Mouse (Mus musculus) neural tube, postnatal 0 days (tissue): ENCODE measurements around the gene Troap. TPM values are rescaled to one million over a fixed set of nuclear protein-coding genes. Genes with fewer than 3 reads are reported as not detected.

Experiments
- microRNA-seq: library from miRNA; unstranded; fragments of <30 nt; microRNA quantifications from one replicate; pipeline ENCODE4, GENCODE M21; 2016
- polyA plus RNA-seq: library from polyadenylated mRNA; unstranded; fragments of >200 nt; fragmentation: Nextera tagmentation; extraction: Ambion mirVana; gene quantifications from 2 replicates; pipeline ENCODE4 v1.2.1, GENCODE M21; 2015

Gene Troap
- polyA plus RNA-seq = 3.1 TPM in 2 replicates

DNA sequence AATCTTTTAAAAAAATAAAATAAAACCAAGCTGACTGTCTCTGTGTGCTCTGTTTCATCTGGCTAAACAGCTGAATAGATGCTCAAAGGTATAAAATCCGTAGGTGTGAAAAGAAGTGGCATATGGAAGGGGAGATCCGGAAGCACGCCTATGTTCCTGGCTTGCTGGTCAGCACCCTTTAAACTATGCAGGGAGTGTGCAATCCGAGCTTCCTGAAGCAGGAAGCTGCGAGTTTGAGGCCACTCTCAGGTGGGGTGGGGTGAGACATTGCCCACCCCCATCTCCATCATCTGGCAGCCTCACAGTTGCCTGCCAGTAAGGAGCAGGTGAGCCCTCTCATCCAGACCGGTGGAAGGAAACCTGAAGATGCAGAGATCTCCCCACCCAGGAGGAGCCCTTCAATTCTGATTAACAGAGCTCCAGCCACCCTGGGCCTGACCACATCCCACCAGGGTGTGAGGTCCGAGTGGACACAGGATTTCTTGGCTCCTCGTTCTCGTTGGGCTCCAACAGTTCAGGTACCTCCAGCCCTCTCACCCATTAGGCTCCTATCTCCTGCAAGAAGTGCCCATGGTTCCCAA, at the start of gene Troap:
Gene Troap (plus strand): TSS at position 557 of the 581 bp plus-strand sequence.

DNA sequence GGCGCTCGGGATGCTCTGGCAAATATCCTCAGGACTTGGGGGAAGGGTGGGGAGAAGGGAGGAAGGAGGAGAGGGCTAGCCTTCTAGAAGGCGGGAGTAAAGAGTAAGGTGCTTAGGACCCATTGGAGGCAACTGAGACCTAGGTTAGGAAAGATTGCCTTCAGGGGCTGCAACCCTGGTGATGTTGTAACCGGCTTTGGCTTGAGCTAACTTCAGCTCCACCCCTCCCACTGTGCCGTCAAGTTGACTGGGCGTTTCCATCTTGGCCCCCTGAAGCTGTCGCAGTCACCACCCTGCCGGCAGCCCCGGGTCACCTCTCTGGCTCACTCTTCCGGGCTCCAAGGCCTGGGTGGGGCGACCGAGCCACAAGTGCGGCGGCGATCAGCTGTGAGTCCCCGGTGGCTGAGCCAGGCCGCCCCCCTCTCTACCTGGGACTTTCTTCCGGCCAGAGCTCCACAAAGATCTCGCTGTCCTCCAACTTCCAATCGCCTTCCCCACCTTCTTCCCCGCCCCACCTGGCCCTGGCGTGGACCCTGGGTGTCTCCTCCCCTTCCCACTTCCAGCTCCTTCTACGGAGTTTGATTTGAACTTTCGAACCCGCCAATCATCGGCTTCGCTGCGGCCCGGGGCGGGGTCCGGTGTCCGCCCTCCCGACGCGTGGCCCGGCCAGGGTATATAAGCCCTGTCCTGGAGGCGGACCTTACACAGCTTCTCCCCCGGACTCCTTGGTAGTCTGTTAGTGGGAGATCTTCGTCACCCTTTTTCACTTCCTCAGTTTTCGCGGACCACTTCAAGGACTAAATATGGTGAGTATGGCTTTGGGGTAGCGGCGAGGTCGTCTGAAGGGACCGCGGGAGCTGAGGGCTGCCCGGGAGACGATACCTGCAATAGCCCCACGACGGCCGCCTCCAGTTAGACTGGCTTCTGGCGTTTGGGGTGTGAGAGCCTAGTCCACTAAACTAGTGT, 44.5 kb upstream of the Troap start, which contains the start of gene Tuba1c:
Gene Tuba1c (plus strand): TSS at position 273 of the 966 bp plus-strand sequence.

DNA sequence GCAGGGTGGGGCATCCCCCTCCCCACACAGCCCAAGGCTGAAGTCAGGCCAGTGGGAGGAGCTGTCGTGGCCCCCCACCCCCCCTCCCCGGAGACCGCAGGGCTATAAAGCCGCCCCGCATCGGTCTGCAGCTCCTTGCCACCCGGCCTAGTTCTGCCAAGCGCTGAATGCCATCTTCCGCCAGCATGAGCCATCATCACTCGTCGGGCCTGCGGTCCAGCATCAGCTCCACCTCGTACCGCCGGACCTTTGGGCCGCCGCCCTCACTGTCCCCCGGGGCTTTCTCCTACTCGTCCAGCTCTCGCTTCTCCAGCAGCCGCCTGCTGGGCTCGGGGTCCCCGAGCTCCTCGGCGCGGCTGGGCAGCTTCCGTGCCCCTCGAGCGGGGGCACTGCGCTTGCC, 19.3 kb upstream of the Troap start, which contains the start of gene Prph:
Gene Prph (plus strand): TSS at position 135 of the 400 bp plus-strand sequence.

DNA sequence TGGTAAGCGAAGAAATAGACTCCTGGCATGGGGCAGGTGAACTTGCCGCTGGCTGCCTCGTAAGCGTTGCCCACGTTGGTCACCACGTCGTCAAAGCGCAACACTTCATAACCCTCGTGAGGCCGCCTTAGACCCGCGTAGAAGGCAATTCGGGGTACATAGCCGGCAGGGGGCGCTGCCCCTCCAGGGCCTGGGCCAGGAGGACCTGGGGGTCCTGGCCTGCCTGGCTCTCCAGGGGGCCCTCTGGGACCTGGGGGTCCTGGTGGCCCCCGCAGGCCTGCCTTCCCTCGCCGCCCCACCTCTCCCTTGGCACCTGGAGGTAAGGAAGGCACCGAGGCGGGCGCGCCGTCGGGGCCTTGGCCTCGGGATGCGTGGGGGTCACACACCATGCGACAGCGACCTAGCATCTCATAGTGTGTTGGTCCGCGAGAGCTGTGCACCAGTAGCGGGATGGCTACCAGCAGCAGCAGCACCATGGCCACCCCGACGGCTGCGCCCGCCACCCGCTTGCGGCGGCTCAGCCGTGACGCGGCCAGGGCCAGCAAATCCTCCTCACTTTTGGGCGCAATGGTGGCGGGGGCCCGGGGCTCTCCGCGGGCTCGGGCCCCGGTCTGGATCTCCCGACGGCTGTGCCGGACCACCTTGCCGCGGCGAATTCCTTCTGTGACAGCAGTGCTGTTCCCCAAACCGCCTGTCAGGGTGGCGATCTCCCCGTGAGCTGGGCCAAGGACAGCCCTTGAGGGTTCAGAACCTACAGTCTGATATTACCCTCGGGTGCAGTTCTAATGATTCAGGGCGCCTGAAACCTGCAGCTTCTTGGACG, 13.1 kb downstream of the Troap start, which contains the start of gene C1ql4:
Gene C1ql4 (minus strand): TSS at position 565 of the 823 bp plus-strand sequence.

DNA sequence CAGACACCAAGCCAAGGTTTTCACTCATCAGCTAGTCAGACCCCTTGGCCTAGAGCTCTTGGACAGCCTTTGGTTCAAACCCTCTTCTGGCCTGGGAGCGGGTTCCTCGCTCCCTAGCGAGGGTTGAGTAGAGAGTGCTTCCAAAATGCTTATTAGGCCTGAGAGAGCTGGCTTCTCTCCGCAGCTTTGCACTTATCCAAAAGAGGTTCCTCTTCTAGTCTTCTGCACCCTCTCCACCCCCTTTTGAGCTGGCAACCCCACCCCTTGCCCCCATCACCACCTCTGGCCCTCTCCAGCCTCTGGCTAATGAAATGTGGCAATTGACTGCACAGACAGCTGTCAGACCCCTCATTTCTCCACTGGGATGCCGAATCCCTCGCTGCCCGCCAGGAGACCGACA, 18.5 kb downstream of the Troap start, which contains the start of gene Dnajc22:
Gene Dnajc22 (plus strand): TSS at position 301 of the 400 bp plus-strand sequence.

GRCm38 (mm10) chr15:99125711-99126080, 51.3 kb downstream of the Troap start, which contains the start of gene Spats2:
TSS of gene Spats2 (plus strand) at chr15:99125916.

Small RNA genes within 50 kb of the gene (microRNA-seq; reads per million reads assigned to microRNA genes)
- not detected for gene Mir6960

Other genes with a start within 250 kb of the Troap start
- 52.9 and 53.3 TPM in 2 replicates for gene Prkag1, start 243.1 kb upstream of the Troap start, polyA plus RNA-seq
- gene Kmt2d, start 203.4 kb upstream of the Troap start, polyA plus RNA-seq = 7.9 and 9.2 TPM in 2 replicates
- 24.1 and 27.3 TPM in 2 replicates for gene Rhebl1, start 180.0 kb upstream of the Troap start, polyA plus RNA-seq
- 7.4 and 9.6 TPM in 2 replicates for gene Dhh, start 176.0 kb upstream of the Troap start, polyA plus RNA-seq
- gene Lmbr1l, start 156.3 kb upstream of the Troap start, polyA plus RNA-seq = 12.3 and 15.5 TPM in 2 replicates
- 1,597 and 1,748 TPM in 2 replicates for gene Tuba1b, start 140.0 kb upstream of the Troap start, polyA plus RNA-seq
- not detected in 2 replicates for gene Gm49450, start 121.0 kb upstream of the Troap start, polyA plus RNA-seq
- 8,375 and 9,600 TPM in 2 replicates for gene Tuba1a, start 120.9 kb upstream of the Troap start, polyA plus RNA-seq
- gene Tuba1c, start 44.7 kb upstream of the Troap start, polyA plus RNA-seq = 11.9 and 12.2 TPM in 2 replicates
- gene Prph, start 19.4 kb upstream of the Troap start, polyA plus RNA-seq = 119 and 163 TPM in 2 replicates
- gene C1ql4, start 13.2 kb downstream of the Troap start, polyA plus RNA-seq = 2.1 and 3.4 TPM in 2 replicates
- gene Dnajc22, start 18.6 kb downstream of the Troap start, polyA plus RNA-seq = 0.14 and 0.26 TPM in 2 replicates
- 20.0 and 22.4 TPM in 2 replicates for gene Spats2, start 51.3 kb downstream of the Troap start, polyA plus RNA-seq
- gene Kcnh3, start 150.3 kb downstream of the Troap start, polyA plus RNA-seq = 0.46 and 0.66 TPM in 2 replicates
- gene Mcrs1, start 177.4 kb downstream of the Troap start, polyA plus RNA-seq = 153 and 168 TPM in 2 replicates
- 97.0 and 99.2 TPM in 2 replicates for gene Prpf40b, start 220.5 kb downstream of the Troap start, polyA plus RNA-seq
- 1.4 and 1.5 TPM in 2 replicates for gene Fam186b, start 221.3 kb downstream of the Troap start, polyA plus RNA-seq